Mouse (Mus musculus) CH12.LX (cell line): ENCODE measurements around the gene Klf9. TPM values are rescaled to one million over a fixed set of nuclear protein-coding genes. Genes with fewer than 3 reads are reported as not detected.

Experiments used
- DNase-seq: peaks from one replicate; pipeline ENCODE4 v3.0.0-alpha.2; 2013; ENCODE audit errors: extremely low read depth
- H3K27ac ChIP-seq: 2 replicates; pipeline ENCODE4 v1.5.1; 2012; ENCODE audit warnings: low read depth, mild to moderate bottlenecking, control low read depth, moderate library complexity; ENCODE audit not compliant: insufficient read depth
- H3K27me3 ChIP-seq: replicated peaks from 2 replicates; pipeline ENCODE3; 2012; ENCODE audit warnings: inconsistent platforms
- H3K36me3 ChIP-seq, 2 experiments: replicated peaks in 1 of 2; 2 replicates each; pipeline versions ENCODE3 to v1.6.1; 2012; ENCODE audit warnings: inconsistent platforms in 1 of 2, low read length in 1 of 2, mild to moderate bottlenecking in 1 of 2, mixed read lengths in 1 of 2, moderate library complexity in 1 of 2; ENCODE audit not compliant: control insufficient read depth in 1 of 2, insufficient read depth in 1 of 2
- H3K4me1 ChIP-seq, 2 experiments: 2 replicates each; pipeline ENCODE4 v1.6.1; 2012; ENCODE audit warnings: inconsistent platforms in 1 of 2, moderate library complexity in 1 of 2; ENCODE audit not compliant: insufficient read depth in 2 of 2, control insufficient read depth in 1 of 2
- H3K4me2 ChIP-seq: 2 replicates; pipeline ENCODE4 v1.6.1; 2012; ENCODE audit warnings: low read depth, mild to moderate bottlenecking, control low read depth; ENCODE audit not compliant: poor library complexity, insufficient read depth, severe bottlenecking
- H3K4me3 ChIP-seq, 3 experiments: fragments of 150-350 bp in 1 of 3; sonication (generic) in 1 of 3; replicated peaks in 1 of 3; 2 replicates each; pipeline versions ENCODE3 to v1.5.1; 2011 to 2012; ENCODE audit warnings: low read depth in 2 of 3, low read length in 2 of 3, mild to moderate bottlenecking in 2 of 3, moderate library complexity in 2 of 3, control low read depth in 1 of 3, improper control_type of control experiment in 1 of 3, inconsistent platforms in 1 of 3, mixed read lengths in 1 of 3; ENCODE audit not compliant: poor library complexity in 1 of 3
- H3K79me2 ChIP-seq: replicated peaks from 2 replicates; pipeline ENCODE4 v1.6.1; 2012; ENCODE audit warnings: mild to moderate bottlenecking, moderate library complexity; ENCODE audit not compliant: control insufficient read depth, poor library complexity, insufficient read depth, severe bottlenecking; ENCODE audit errors: extremely low read depth
- H3K9ac ChIP-seq: 2 replicates; pipeline ENCODE4 v1.6.1; 2012; ENCODE audit warnings: low read depth, mild to moderate bottlenecking, control low read depth, moderate library complexity; ENCODE audit not compliant: insufficient read depth
- H3K9me3 ChIP-seq: replicated peaks from 2 replicates; pipeline ENCODE3; 2012; ENCODE audit warnings: low read length, inconsistent platforms, mixed read lengths
- BHLHE40 ChIP-seq: IDR thresholded peaks from 2 replicates; pipeline ENCODE4 v1.6.1; 2011; ENCODE audit warnings: mild to moderate bottlenecking, low read depth, low read length, improper control_type of control experiment
- CHD2 ChIP-seq: IDR thresholded peaks from 2 replicates; pipeline ENCODE4 v1.6.1; 2011; ENCODE audit warnings: low read length, improper control_type of control experiment
- CTCF ChIP-seq, 2 experiments: IDR thresholded peaks in 1 of 2; conservative IDR thresholded peaks in 1 of 2; 2 replicates each; pipeline ENCODE4 v1.5.1; 2011 to 2012; ENCODE audit warnings: low read depth in 2 of 2, low read length in 2 of 2, improper control_type of control experiment in 1 of 2, inconsistent platforms in 1 of 2, mild to moderate bottlenecking in 1 of 2, moderate library complexity in 1 of 2
- E2F4 ChIP-seq: IDR thresholded peaks from 2 replicates; pipeline ENCODE4 v1.6.1; 2011; ENCODE audit warnings: low read depth, low read length, improper control_type of control experiment; ENCODE audit not compliant: insufficient replicate concordance
- ELF1 ChIP-seq: IDR thresholded peaks from 2 replicates; pipeline ENCODE4 v1.6.1; 2014; ENCODE audit warnings: low read depth, mild to moderate bottlenecking, inconsistent platforms, low read length, improper control_type of control experiment
- EP300 ChIP-seq: IDR thresholded peaks from 2 replicates; pipeline ENCODE4 v1.6.1; 2011; ENCODE audit warnings: low read length, improper control_type of control experiment
- ETS1 ChIP-seq: conservative IDR thresholded peaks from 2 replicates; pipeline ENCODE4 v1.6.1; 2012; ENCODE audit warnings: low read depth, mild to moderate bottlenecking, inconsistent platforms, low read length, improper control_type of control experiment, moderate library complexity
- GABPA ChIP-seq: IDR thresholded peaks from 2 replicates; pipeline ENCODE4 v1.6.1; 2012; ENCODE audit warnings: low read depth, low read length, improper control_type of control experiment, inconsistent platforms; ENCODE audit not compliant: insufficient replicate concordance
- HCFC1 ChIP-seq: IDR thresholded peaks from 2 replicates; pipeline ENCODE4 v1.6.1; 2012; ENCODE audit warnings: low read depth, mild to moderate bottlenecking, inconsistent platforms, low read length, improper control_type of control experiment
- IRF4 ChIP-seq: IDR thresholded peaks from 2 replicates; pipeline ENCODE4 v1.6.1; 2014; ENCODE audit warnings: low read depth, mild to moderate bottlenecking, inconsistent platforms, low read length, improper control_type of control experiment
- MAX ChIP-seq: IDR thresholded peaks from 2 replicates; pipeline ENCODE4 v1.6.1; 2011; ENCODE audit warnings: low read length, improper control_type of control experiment
- MAZ ChIP-seq: IDR thresholded peaks from 2 replicates; pipeline ENCODE4 v1.6.1; 2012; ENCODE audit warnings: low read depth, mild to moderate bottlenecking, inconsistent platforms, low read length, improper control_type of control experiment, moderate library complexity
- MEF2A ChIP-seq: IDR thresholded peaks from 2 replicates; pipeline ENCODE4 v1.6.1; 2014; ENCODE audit warnings: low read depth, mild to moderate bottlenecking, inconsistent platforms, low read length, improper control_type of control experiment, borderline replicate concordance
- MYC ChIP-seq: IDR thresholded peaks from 2 replicates; pipeline ENCODE4 v1.6.1; 2011; ENCODE audit warnings: low read depth, mild to moderate bottlenecking, improper control_type of control experiment, low read length
- NELFE ChIP-seq: IDR thresholded peaks from 2 replicates; pipeline ENCODE4 v1.6.1; 2011; ENCODE audit warnings: low read depth, low read length, improper control_type of control experiment
- POLR2A ChIP-seq: IDR thresholded peaks from 2 replicates; pipeline ENCODE4 v1.6.1; 2011; ENCODE audit warnings: low read depth, mild to moderate bottlenecking, improper control_type of control experiment, low read length
- RCOR1 ChIP-seq: conservative IDR thresholded peaks from 2 replicates; pipeline ENCODE4 v1.6.1; 2012; ENCODE audit warnings: low read depth, mild to moderate bottlenecking, inconsistent platforms, low read length, improper control_type of control experiment
- TBP ChIP-seq: conservative IDR thresholded peaks from 2 replicates; pipeline ENCODE4 v1.6.1; 2011; ENCODE audit warnings: low read depth, low read length, improper control_type of control experiment
- TCF12 ChIP-seq: IDR thresholded peaks from 2 replicates; pipeline ENCODE4 v1.6.1; 2014; ENCODE audit warnings: low read depth, mild to moderate bottlenecking, inconsistent platforms, low read length, improper control_type of control experiment
- USF1 ChIP-seq: IDR thresholded peaks from 2 replicates; pipeline ENCODE4 v1.6.1; 2014; ENCODE audit warnings: low read depth, mild to moderate bottlenecking, inconsistent platforms, low read length, improper control_type of control experiment
- USF2 ChIP-seq: conservative IDR thresholded peaks from 2 replicates; pipeline ENCODE4 v1.6.1; 2011; ENCODE audit warnings: low read depth, low read length, improper control_type of control experiment
- ZMIZ1 ChIP-seq: IDR thresholded peaks from 2 replicates; pipeline ENCODE4 v1.6.1; 2012; ENCODE audit warnings: low read depth, mild to moderate bottlenecking, inconsistent platforms, low read length, improper control_type of control experiment
- dilution Hi-C: fragments of 300-500 bp; cut with MboI; formaldehyde crosslinking; loops from 2 replicates; pipeline ENCODE4 v1.14.3; 2020; ENCODE audit warnings: low sequenced_read_pairs; ENCODE audit not compliant: extremely low pct_unique_long_range_greater_than_20kb, extremely low pct_ligation_motif_present
- in situ Hi-C: fragments of 300-500 bp; cut with MboI; formaldehyde crosslinking; loops from 3 replicates; pipeline ENCODE4 v1.14.3; 2019; ENCODE audit warnings: low sequenced_read_pairs, low pct_ligation_motif_present, low pct_unique_long_range_greater_than_20kb, mixed read lengths
- polyA plus RNA-seq: library from polyadenylated mRNA; unstranded; fragments of >175 nt; gene quantifications from 2 replicates; pipeline ENCODE4 v1.2.1, GENCODE M21; 2012; ENCODE audit warnings: low read depth; ENCODE audit not compliant: insufficient read length
- total RNA-seq, 2 experiments: library from RNA; depleted of rRNA; stranded (reverse); fragments of 300-350 nt in 1 of 2; fragments of >200 nt in 1 of 2; gene quantifications; 2 replicates each; pipeline ENCODE4 v1.2.3; 2012 to 2014

The Klf9 gene
- total and polyA plus RNA-seq, 3 experiments: not detected

DNA sequence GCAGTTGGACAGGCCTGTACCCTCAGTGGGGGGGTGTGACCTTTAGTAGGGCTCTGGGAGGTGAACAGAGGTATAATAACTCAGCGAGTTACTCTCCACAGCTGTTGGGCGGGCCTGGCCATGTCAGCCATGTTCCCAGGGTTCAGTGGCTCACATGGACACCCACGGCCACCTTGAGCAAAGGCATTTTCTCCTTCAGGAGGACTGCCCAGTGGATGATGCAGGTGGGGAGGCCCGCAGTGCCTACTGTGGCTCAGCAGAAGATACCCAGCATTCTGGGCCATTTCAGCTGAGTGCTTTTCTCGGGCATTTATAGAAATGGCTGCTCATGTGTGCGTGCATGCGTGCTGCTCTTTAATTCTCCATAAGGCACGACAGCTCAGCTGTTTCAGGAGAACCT is 2.5 kb downstream of the Klf9 start:
- Histone ChIP-seq H3K27ac (no peak overlapping the region), H3K4me1 (peaks cover 0 to 6% of the 10 kb centered on the region in 2 experiments; a peak in 1 of 4 replicates), H3K9me3 (peaks cover 24% of the 10 kb centered on the region), H3K79me2 (no peaks in the 10 kb centered on the region), H3K4me3 (no peak overlapping the region), H3K4me2 (no peak overlapping the region), H3K36me3 (no peaks in the 10 kb centered on the region), H3K9ac (no peak overlapping the region)
- no peak for DNase-seq
- in situ Hi-C loops (no loop called here), dilution Hi-C loops (no loop called here)
- TF ChIP-seq ZMIZ1 (no peak), E2F4 (no peak), BHLHE40 (no peak), EP300 (no peak), CHD2 (no peak), GABPA (no peak), TCF12 (no peak), POLR2A (no peak), ETS1 (no peak), MAX (no peak), CTCF (conservative IDR thresholded peaks at IDR 0.05 in 1 of 2, IDR thresholded peaks at IDR 0.05 in 1 of 2; ENCODE audit: low read depth in 2 of 2, low read length in 2 of 2) (no peak), HCFC1 (no peak), NELFE (no peak), USF2 (no peak), IRF4 (no peak), ELF1 (no peak), USF1 (no peak), TBP (no peak), RCOR1 (no peak), MYC (no peak)
- TF ChIP-seq, all 38 proteins: peak for 0
- H3K27me3 ChIP-seq: no peaks in the 10 kb centered on the region

DNA sequence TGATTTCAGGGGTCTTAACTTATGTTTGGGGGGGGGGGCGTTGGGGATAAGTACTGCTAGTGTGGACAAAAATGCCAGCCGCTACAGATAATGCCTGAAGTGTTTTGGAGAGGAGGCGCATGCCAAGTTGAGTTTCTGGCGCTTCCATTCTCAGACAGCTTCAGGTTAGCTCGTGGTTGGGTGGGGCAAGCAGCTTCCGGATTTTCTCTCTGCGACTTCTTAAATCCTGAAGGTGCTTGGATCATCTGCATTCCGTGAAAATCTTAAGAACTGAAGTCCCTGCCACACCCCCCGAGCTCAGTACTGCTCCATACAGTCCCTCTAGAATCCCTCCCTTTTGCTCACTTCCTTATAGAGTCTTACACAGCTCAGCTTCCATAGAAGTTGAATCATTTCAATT is 3.0 kb downstream of the Klf9 start:
- H3K27me3 ChIP-seq: no peaks in the 10 kb centered on the region
- H3K79me2 ChIP-seq: no peaks in the 10 kb centered on the region
- no peak for TF ChIP-seq MEF2A
- no peak for TF ChIP-seq ZMIZ1
- TF ChIP-seq MAZ: no peak
- H3K36me3 ChIP-seq: no peaks in the 10 kb centered on the region
- H3K4me1 ChIP-seq: peaks cover 0 to 6% of the 10 kb centered on the region in 2 experiments; a peak in 1 of 4 replicates
- no peak overlapping the region for H3K27ac ChIP-seq
- H3K9me3 ChIP-seq: peaks cover 24% of the 10 kb centered on the region
- DNase-seq: no peak
- dilution Hi-C loops: no loop called here
- in situ Hi-C loops: no loop called here
- no peak overlapping the region for H3K4me3 ChIP-seq
- H3K4me2 ChIP-seq: no peak overlapping the region
- H3K9ac ChIP-seq: no peak overlapping the region
